Comparison of ENCODE assay signal across 9 mouse cellular contexts in the genomic region with DNA sequence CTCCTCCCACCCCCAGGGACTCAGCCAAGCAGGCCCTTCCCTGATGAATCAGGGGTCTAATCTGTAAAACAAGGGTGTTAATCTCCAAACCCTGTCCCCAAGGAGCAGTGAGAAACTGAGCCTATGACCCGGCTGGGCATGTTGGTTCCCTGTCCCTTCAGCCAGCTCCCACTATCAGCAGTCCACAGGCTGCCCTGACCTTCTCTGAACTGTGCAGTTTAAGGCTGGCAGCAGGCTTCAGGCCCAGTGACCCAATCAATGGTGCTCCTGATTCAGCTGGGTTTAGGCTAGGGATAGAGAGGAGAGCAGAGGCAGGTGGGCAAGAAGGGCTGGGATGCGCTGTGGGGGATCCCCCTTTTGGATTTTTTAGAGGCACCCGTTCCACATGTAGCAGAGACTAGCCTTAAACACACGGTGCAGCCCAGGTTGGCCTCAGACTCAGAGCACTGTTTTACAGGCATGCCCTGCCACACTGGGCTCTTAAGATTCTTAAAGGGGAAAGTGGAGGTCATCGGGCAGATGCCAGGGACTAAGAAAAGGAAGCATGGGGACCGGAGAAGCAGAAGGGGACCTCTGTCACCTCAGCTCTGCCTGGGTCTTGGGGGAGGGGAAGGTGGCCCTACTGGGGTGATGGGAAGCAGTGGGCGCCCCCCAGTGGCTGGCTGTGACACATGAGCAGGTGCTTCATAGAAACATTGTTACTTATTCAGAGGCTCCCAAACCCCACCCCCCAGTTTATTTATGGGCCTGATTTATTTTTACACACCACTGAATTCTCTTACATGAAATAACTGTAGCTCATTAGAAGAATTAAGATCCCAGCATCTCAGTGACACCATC. TPM values are rescaled to one million over a fixed set of nuclear protein-coding genes. Genes with fewer than 3 reads are reported as not detected.
DNase-seq lines count a peak whose midpoint lies in the region; ATAC-seq and TF ChIP-seq lines count a peak whose summit lies in the region.
"Had no signal": no experiment of that assay in that cellular context is flagged by ENCODE, and none has a peak within 500 bp of the region (broad histone marks: within the 10 kb centered on the region; RNA-seq: fewer than 3 reads in every experiment).

No protein-coding gene starts in this region.

- peaks cover 7% of the 10 kb centered on the region; the same call in 1 of the 2 replicates for H3K4me1 ChIP-seq in kidney, adult 2 months (ENCODE audit: control insufficient read depth, insufficient read depth, low read length)
- H3K4me1 ChIP-seq in kidney, embryonic 15.5 days = peaks cover 64% of the 10 kb centered on the region
- H3K4me1 ChIP-seq in embryonic facial prominence, embryonic 10.5 days = peaks cover 86% of the 10 kb centered on the region
- H3K4me1 ChIP-seq in limb, embryonic 11.5 days (ENCODE audit: control insufficient read depth, insufficient read depth, low read length) = peaks cover 9% of the 10 kb centered on the region

- H3K27me3 ChIP-seq in kidney, adult 2 months (replicated peaks; ENCODE audit: control insufficient read depth, insufficient read depth, low read length) = no peaks in the 10 kb centered on the region
- peaks cover 63% of the 10 kb centered on the region for H3K27me3 ChIP-seq in kidney, embryonic 15.5 days
- peaks cover 92% of the 10 kb centered on the region for H3K27me3 ChIP-seq in embryonic facial prominence, embryonic 10.5 days (replicated peaks; ENCODE audit: low read depth, poor library complexity, severe bottlenecking)
- peaks cover 15% of the 10 kb centered on the region for H3K27me3 ChIP-seq in limb, embryonic 11.5 days (ENCODE audit: control insufficient read depth, insufficient read depth, low read length)

- no peak overlapping the region for H3K4me2 ChIP-seq in kidney, embryonic 15.5 days
- no peak overlapping the region for H3K4me2 ChIP-seq in limb, embryonic 11.5 days (ENCODE audit: low read depth, severe bottlenecking)

- H3K27ac ChIP-seq in kidney, adult 2 months (ENCODE audit: insufficient read depth, low read depth, low read length) = no peak overlapping the region
- H3K27ac ChIP-seq in kidney, embryonic 15.5 days = no peak overlapping the region
- no peak overlapping the region for H3K27ac ChIP-seq in embryonic facial prominence, embryonic 10.5 days (replicated peaks)
- H3K27ac ChIP-seq in limb, embryonic 11.5 days (replicated peaks; ENCODE audit: low read depth, low read length) = no peak overlapping the region

- TF ChIP-seq POLR2A in kidney, adult 2 months (IDR thresholded peaks at IDR 0.05; ENCODE audit: low read depth, low read length) = no peak

- ATAC-seq in kidney, embryonic 15.5 days (replicated peaks; ENCODE audit: low FRiP score) = no peak
- ATAC-seq in limb, embryonic 11.5 days (ENCODE audit: insufficient number of reproducible peaks, low FRiP score, low TSS enrichment, low read depth) = no peak

- TF ChIP-seq CTCF in kidney, adult 2 months (conservative IDR thresholded peaks at IDR 0.05; ENCODE audit: insufficient read depth, insufficient read length, low read depth, low read length) = peak; percentile 66

- no peak overlapping the region for H3K9ac ChIP-seq in kidney, embryonic 15.5 days
- no peak overlapping the region for H3K9ac ChIP-seq in limb, embryonic 11.5 days (ENCODE audit: low read length)

- H3K9me3 ChIP-seq in kidney, embryonic 15.5 days (replicated peaks) = no peaks in the 10 kb centered on the region
- H3K9me3 ChIP-seq in embryonic facial prominence, embryonic 10.5 days = no peaks in the 10 kb centered on the region
- no peaks in the 10 kb centered on the region for H3K9me3 ChIP-seq in limb, embryonic 11.5 days (ENCODE audit: control insufficient read depth, low read length)

- no peaks in the 10 kb centered on the region for H3K36me3 ChIP-seq in kidney, adult 2 months (ENCODE audit: control insufficient read depth, insufficient read depth, low read length)
- H3K36me3 ChIP-seq in kidney, embryonic 15.5 days = no peaks in the 10 kb centered on the region
- no peaks in the 10 kb centered on the region for H3K36me3 ChIP-seq in embryonic facial prominence, embryonic 10.5 days (replicated peaks)
- no peaks in the 10 kb centered on the region for H3K36me3 ChIP-seq in limb, embryonic 11.5 days (ENCODE audit: control insufficient read depth, insufficient read depth, low read length)

- no peak overlapping the region for H3K4me3 ChIP-seq in kidney, adult 2 months (ENCODE audit: insufficient read depth, low read depth, low read length)
- no peak overlapping the region for H3K4me3 ChIP-seq in kidney, embryonic 15.5 days (replicated peaks)
- H3K4me3 ChIP-seq in embryonic facial prominence, embryonic 10.5 days = no peak overlapping the region
- no peak overlapping the region for H3K4me3 ChIP-seq in limb, embryonic 11.5 days (ENCODE audit: low read depth, low read length)

- DNase-seq in kidney, adult 2 months = peak; percentile 78
- peak; percentile 66 to 76 for DNase-seq in adrenal gland, adult 18-20 months (ENCODE audit: low spot score in 2 of 2)
- peak; percentile 78 for DNase-seq in embryonic facial prominence, embryonic 10.5 days (ENCODE audit: low spot score)
- peak; percentile 78 for DNase-seq in heart, postnatal 4 days
- peak; percentile 77 for DNase-seq in limb, embryonic 11.5 days (ENCODE audit: low spot score)
- peak; percentile 87 for DNase-seq in retina, embryonic 14.5 days (ENCODE audit: low spot score)
- DNase-seq in thymus, postnatal 4 days = peak; percentile 94

- WGBS in kidney, adult 2 months = 36% methylated on average over 7 of the region's 7 CpGs
- WGBS in kidney, embryonic 15.5 days = 27% methylated on average over 7 of the region's 7 CpGs
- WGBS in embryonic facial prominence, embryonic 10.5 days = 10% methylated on average over 7 of the region's 7 CpGs
- 19% methylated on average over 7 of the region's 7 CpGs for WGBS in limb, embryonic 11.5 days

RNA-seq across cellular contexts. Expression of a gene that starts 19.2 kb away (rescaled TPM):
- polyA plus RNA-seq in kidney, adult 2 months (2012; rRNA removed) = 13.0 and 13.2 TPM in 2 replicates
- polyA plus RNA-seq in kidney, embryonic 15.5 days (2015; fragmentation: Nextera tagmentation; extraction: Ambion mirVana) = 0.83 and 0.85 TPM in 2 replicates
- total RNA-seq in adrenal gland, adult 18-20 months (2021) = 10 to 100 TPM; 11.4 to 12.3 TPM
- polyA plus RNA-seq in embryonic facial prominence, embryonic 10.5 days (2016; fragmentation: Nextera tagmentation; extraction: Ambion mirVana) = 0.72 and 0.80 TPM in 2 replicates
- total RNA-seq in heart, postnatal 4 days (2021) = under 1 TPM; 0.12 to 0.23 TPM
- polyA plus RNA-seq in limb, embryonic 11.5 days (2014; fragmentation: Nextera tagmentation; extraction: Ambion mirVana) = 0.28 and 0.34 TPM in 2 replicates
- polyA plus RNA-seq: liver, embryonic 16.5 days had no signal

RNA-seq across cellular contexts. Expression of a gene that starts 56.6 kb away (rescaled TPM):
- polyA plus RNA-seq in kidney, adult 2 months (2012; rRNA removed) = not detected in 2 replicates
- polyA plus RNA-seq in kidney, embryonic 15.5 days (2015; fragmentation: Nextera tagmentation; extraction: Ambion mirVana) = 0.49 and 0.84 TPM in 2 replicates
- under 1 TPM; 0.19 to 0.20 TPM for total RNA-seq in adrenal gland, adult 18-20 months (2021)
- polyA plus RNA-seq in embryonic facial prominence, embryonic 10.5 days (2016; fragmentation: Nextera tagmentation; extraction: Ambion mirVana) = 0.35 and 0.54 TPM in 2 replicates
- not detected for total RNA-seq in heart, postnatal 4 days (2021)
- polyA plus RNA-seq in limb, embryonic 11.5 days (2014; fragmentation: Nextera tagmentation; extraction: Ambion mirVana) = 0.13 TPM in 1 of 2 replicates, not detected in the other
